Mouse (Mus musculus) lung, embryonic 16.5 days (tissue): ENCODE measurements around the gene Pigs. TPM values are rescaled to one million over a fixed set of nuclear protein-coding genes. Genes with fewer than 3 reads are reported as not detected.

ENCODE experiments used
- ATAC-seq: fragments of 200-750 bp; cut with Nextera tagmentation; 2 replicates; pipeline ENCODE4 v1.8.0; 2017; ENCODE audit warnings: low read depth, mild to moderate bottlenecking, moderate library complexity
- H3K27ac ChIP-seq: fragments of 300-500 bp; sonication (generic); 2 replicates; pipeline ENCODE4 v1.5.1; 2014; ENCODE audit warnings: mild to moderate bottlenecking, control low read depth, low read length
- H3K27me3 ChIP-seq: fragments of 300-500 bp; sonication (generic); 2 replicates; pipeline ENCODE4 v1.6.1; 2014; ENCODE audit warnings: low read depth, low read length, mixed read lengths; ENCODE audit not compliant: control insufficient read depth, insufficient read depth
- H3K36me3 ChIP-seq: fragments of 300-500 bp; sonication (generic); 2 replicates; pipeline ENCODE4 v1.6.1; 2014; ENCODE audit warnings: low read length; ENCODE audit not compliant: control insufficient read depth, insufficient read depth
- H3K4me1 ChIP-seq: fragments of 300-500 bp; sonication (generic); replicated peaks from 2 replicates; pipeline ENCODE4 v1.6.1; 2014; ENCODE audit warnings: low read length, mixed read lengths; ENCODE audit not compliant: control insufficient read depth, insufficient read depth
- H3K4me2 ChIP-seq: fragments of 300-500 bp; sonication (generic); 2 replicates; pipeline ENCODE4 v1.6.1; 2014; ENCODE audit warnings: low read depth, low read length, control low read depth
- H3K4me3 ChIP-seq: fragments of 300-500 bp; sonication (generic); 2 replicates; pipeline ENCODE4 v1.5.1; 2014; ENCODE audit warnings: mild to moderate bottlenecking, low read length, control low read depth
- H3K9ac ChIP-seq: fragments of 300-500 bp; sonication (generic); 2 replicates; pipeline ENCODE4 v1.6.1; 2014; ENCODE audit warnings: low read length, control low read depth
- H3K9me3 ChIP-seq: fragments of 300-500 bp; sonication (generic); 2 replicates; pipeline ENCODE4 v1.6.1; 2016; ENCODE audit warnings: low read length; ENCODE audit not compliant: control insufficient read depth
- WGBS: fragments of 180-500 bp; shearing (Covaris S2); extraction: QIAGEN DNeasy Blood & Tissue Kit; methylation state at CpG from one replicate; pipeline ENCODE4 v1.1.7; 2014; 5-methylcytosine and 5-hydroxymethylcytosine counted together
- polyA plus RNA-seq: library from polyadenylated mRNA; unstranded; fragments of >200 nt; fragmentation: Nextera tagmentation; extraction: Ambion mirVana; gene quantifications from 2 replicates; pipeline ENCODE4 v1.2.1, GENCODE M21; 2015

Gene Pigs
- polyA plus RNA-seq, 1 experiment from 2014 or later: 84.8 TPM

- H3K36me3 ChIP-seq: no peaks in the 10 kb centered on the region
- no peak for ATAC-seq
- H3K4me3 ChIP-seq: no peak overlapping the region
- H3K9me3 ChIP-seq: no peaks in the 10 kb centered on the region
- no peaks in the 10 kb centered on the region for H3K27me3 ChIP-seq
- H3K27ac ChIP-seq: no peak overlapping the region
- H3K4me2 ChIP-seq: no peak overlapping the region
- no peak overlapping the region for H3K9ac ChIP-seq
- H3K4me1 ChIP-seq: no peaks in the 10 kb centered on the region; the same call in 1 of the 2 replicates
- WGBS: 33% methylated on average over 4 of the region's 4 CpGs
Observed at GRCm38 (mm10) chr11:78355471-78356238, 27.4 kb downstream of the Pigs start.

GRCm38 (mm10) chr11:78358330-78359007 lies 30.3 kb downstream of the Pigs start:
- H3K4me1 ChIP-seq: no peaks in the 10 kb centered on the region; the same call in 1 of the 2 replicates
- H3K4me2 ChIP-seq: no peak overlapping the region
- no peak overlapping the region for H3K4me3 ChIP-seq
- no peaks in the 10 kb centered on the region for H3K9me3 ChIP-seq
- no peaks in the 10 kb centered on the region for H3K36me3 ChIP-seq
- 12% methylated on average over 22 of the region's 22 CpGs for WGBS
- H3K27me3 ChIP-seq: no peaks in the 10 kb centered on the region
- no peak overlapping the region for H3K9ac ChIP-seq
- ATAC-seq: no peak
- H3K27ac ChIP-seq: no peak overlapping the region

- Histone ChIP-seq H3K27me3 (no peaks in the 10 kb centered on the region), H3K4me2 (peak overlapping the region; percentile 66), H3K27ac (no peak overlapping the region), H3K36me3 (no peaks in the 10 kb centered on the region), H3K9ac (peak overlapping the region; percentile 47), H3K4me1 (no peaks in the 10 kb centered on the region; the same call in 1 of the 2 replicates), H3K9me3 (no peaks in the 10 kb centered on the region), H3K4me3 (peak overlapping the region; percentile 48)
- peak; percentile 82 for ATAC-seq
- 8% methylated on average over 13 of the region's 13 CpGs for WGBS
Observed at GRCm38 (mm10) chr11:78360125-78360788, 32.0 kb downstream of the Pigs start.

GRCm38 (mm10) chr11:78360789-78361131 lies 32.5 kb downstream of the Pigs start:
- Histone ChIP-seq H3K36me3 (no peaks in the 10 kb centered on the region), H3K27me3 (no peaks in the 10 kb centered on the region), H3K27ac (no peak overlapping the region), H3K9me3 (no peaks in the 10 kb centered on the region), H3K9ac (no peak overlapping the region), H3K4me2 (no peak overlapping the region), H3K4me3 (no peak overlapping the region), H3K4me1 (no peaks in the 10 kb centered on the region; the same call in 1 of the 2 replicates)
- ATAC-seq: peak; percentile 7; the same call in 1 of the 2 replicates
- WGBS: 59% methylated on average over 2 of the region's 2 CpGs

GRCm38 (mm10) chr11:78363309-78364007 lies 35.2 kb downstream of the Pigs start:
- H3K27ac ChIP-seq: no peak overlapping the region
- no peak overlapping the region for H3K4me2 ChIP-seq
- H3K4me1 ChIP-seq: no peaks in the 10 kb centered on the region; the same call in 1 of the 2 replicates
- H3K9ac ChIP-seq: no peak overlapping the region
- 74% methylated on average over 13 of the region's 13 CpGs for WGBS
- ATAC-seq: no peak
- H3K4me3 ChIP-seq: no peak overlapping the region
- H3K27me3 ChIP-seq: no peaks in the 10 kb centered on the region
- H3K36me3 ChIP-seq: no peaks in the 10 kb centered on the region
- no peaks in the 10 kb centered on the region for H3K9me3 ChIP-seq

- no peak overlapping the region for H3K9ac ChIP-seq
- 14% methylated on average over 8 of the region's 8 CpGs for WGBS
- H3K36me3 ChIP-seq: no peaks in the 10 kb centered on the region
- ATAC-seq: no peak
- H3K9me3 ChIP-seq: no peaks in the 10 kb centered on the region
- H3K27ac ChIP-seq: no peak overlapping the region
- H3K4me2 ChIP-seq: no peak overlapping the region
- H3K4me1 ChIP-seq: no peaks in the 10 kb centered on the region; the same call in 1 of the 2 replicates
- H3K4me3 ChIP-seq: no peak overlapping the region
- no peaks in the 10 kb centered on the region for H3K27me3 ChIP-seq
Observed at GRCm38 (mm10) chr11:78364103-78364502, 35.9 kb downstream of the Pigs start.

- Histone ChIP-seq H3K36me3 (no peaks in the 10 kb centered on the region), H3K9me3 (no peaks in the 10 kb centered on the region), H3K27me3 (no peaks in the 10 kb centered on the region), H3K4me2 (no peak overlapping the region), H3K9ac (no peak overlapping the region), H3K4me1 (peaks cover 5% of the 10 kb centered on the region; the same call in 1 of the 2 replicates), H3K27ac (no peak overlapping the region), H3K4me3 (no peak overlapping the region)
- ATAC-seq: no peak
- 81% methylated on average over 15 of the region's 15 CpGs for WGBS
Observed at GRCm38 (mm10) chr11:78367456-78368225, 39.4 kb downstream of the Pigs start.

- Histone ChIP-seq H3K4me3 (no peak overlapping the region), H3K4me1 (peaks cover 5% of the 10 kb centered on the region; the same call in 1 of the 2 replicates), H3K27ac (no peak overlapping the region), H3K27me3 (no peaks in the 10 kb centered on the region), H3K9ac (no peak overlapping the region), H3K4me2 (no peak overlapping the region), H3K9me3 (no peaks in the 10 kb centered on the region), H3K36me3 (no peaks in the 10 kb centered on the region)
- peak; percentile 65 for ATAC-seq
- 27% methylated on average over 1 of the region's 1 CpGs for WGBS
Observed at GRCm38 (mm10) chr11:78370389-78370788, 42.2 kb downstream of the Pigs start.
